Mouse (Mus musculus): ENCODE measurements at regions not wholly inside any gene's neighbourhood (a gene's known extent, or its start where the extent isn't known, plus 50 kb on each side); places are given as distances from the start of the nearest gene placed in this dataset.

- no peaks in the 10 kb centered on the region for H3K79me2 ChIP-seq (ENCODE audit: control insufficient read depth, insufficient read depth, low read length, poor library complexity)
- H3K36me3 ChIP-seq (ENCODE audit: control insufficient read depth in 1 of 2, insufficient read depth in 2 of 2, low read length in 2 of 2) = no peaks in the 10 kb centered on the region
- no peak overlapping the region for H3K27ac ChIP-seq (ENCODE audit: control insufficient read depth, low read depth, low read length)
- no peak for DNase-seq (ENCODE audit: low read depth, low spot score)
- H3K9ac ChIP-seq (ENCODE audit: control insufficient read depth, low read depth, low read length, poor library complexity, severe bottlenecking) = no peak overlapping the region
- H3K27me3 ChIP-seq (ENCODE audit: control insufficient read depth in 1 of 2, insufficient read depth in 2 of 2, low read length in 2 of 2) = peaks cover 0 to 1% of the 10 kb centered on the region in 2 experiments; a peak in 3 of 4 replicates
- H3K4me1 ChIP-seq (ENCODE audit: control insufficient read depth in 1 of 2, insufficient read depth in 2 of 2, low read length in 2 of 2) = no peaks in the 10 kb centered on the region
- no peaks in the 10 kb centered on the region for H3K9me3 ChIP-seq (replicated peaks; ENCODE audit: insufficient read depth, low read length)
- no peak overlapping the region for H3K4me3 ChIP-seq (ENCODE audit: control insufficient read depth in 1 of 2, insufficient read depth in 1 of 2, low read depth in 2 of 2, low read length in 2 of 2)
- no peak for TF ChIP-seq ELF1 (IDR thresholded peaks at IDR 0.05; ENCODE audit: low read depth, low read length)
- no peak for TF ChIP-seq POLR2AphosphoS2 (IDR thresholded peaks at IDR 0.05; ENCODE audit: low read length)
- TF ChIP-seq MAX (IDR thresholded peaks at IDR 0.05; ENCODE audit: low read length) = no peak
- no peak for TF ChIP-seq HCFC1 (IDR thresholded peaks at IDR 0.05; ENCODE audit: low read depth, low read length)
- TF ChIP-seq CTCF (IDR thresholded peaks at IDR 0.05 in 2 of 3, conservative IDR thresholded peaks at IDR 0.05 in 1 of 3; ENCODE audit: control insufficient read depth in 1 of 3, insufficient read depth in 1 of 3, low read depth in 2 of 3, low read length in 3 of 3, poor library complexity in 1 of 3, severe bottlenecking in 1 of 3) = no peak
- TF ChIP-seq UBTF (IDR thresholded peaks at IDR 0.05; ENCODE audit: borderline replicate concordance, insufficient read depth, low read depth, low read length) = no peak
Observed at GRCm38 (mm10) chr3:61306306-61306705, 55.1 kb upstream of the Rap2b start.

- H3K4me3 ChIP-seq (ENCODE audit: control insufficient read depth in 1 of 2, insufficient read depth in 1 of 2, low read depth in 2 of 2, low read length in 2 of 2) = no peak overlapping the region
- no peaks in the 10 kb centered on the region for H3K36me3 ChIP-seq (ENCODE audit: control insufficient read depth in 1 of 2, insufficient read depth in 2 of 2, low read length in 2 of 2)
- no peaks in the 10 kb centered on the region for H3K9me3 ChIP-seq (replicated peaks; ENCODE audit: insufficient read depth, low read length)
- no peak for TF ChIP-seq MEF2A (IDR thresholded peaks at IDR 0.05; ENCODE audit: extremely low read depth, insufficient replicate concordance, low read depth, low read length, poor library complexity, severe bottlenecking)
- no peak for TF ChIP-seq GABPA (IDR thresholded peaks at IDR 0.05; ENCODE audit: low read depth, low read length)
- TF ChIP-seq KAT2A (conservative IDR thresholded peaks at IDR 0.05; ENCODE audit: low read depth, low read length) = no peak
- no peak for TF ChIP-seq ZNF384 (IDR thresholded peaks at IDR 0.05; ENCODE audit: low read depth, low read length)
- TF ChIP-seq NRF1 (IDR thresholded peaks at IDR 0.05; ENCODE audit: insufficient read depth, low read depth, low read length, poor library complexity, severe bottlenecking) = no peak
- no peak for TF ChIP-seq MAFK (IDR thresholded peaks at IDR 0.05; ENCODE audit: borderline replicate concordance, low read depth, low read length)
- no peak for TF ChIP-seq JUND (IDR thresholded peaks at IDR 0.05; ENCODE audit: low read depth, low read length)
- no peak for TF ChIP-seq POLR2A (IDR thresholded peaks at IDR 0.05; ENCODE audit: control insufficient read depth in 1 of 2, insufficient read depth in 1 of 2, low read depth in 1 of 2, low read length in 2 of 2, poor library complexity in 1 of 2)
- no peak for TF ChIP-seq CHD1 (IDR thresholded peaks at IDR 0.05; ENCODE audit: low read depth, low read length)
- no peak for TF ChIP-seq TAL1 (IDR thresholded peaks at IDR 0.05; ENCODE audit: low read length)
- TF ChIP-seq SMC3 (IDR thresholded peaks at IDR 0.05; ENCODE audit: low read depth, low read length) = no peak
- no peak for TF ChIP-seq CTCF (IDR thresholded peaks at IDR 0.05 in 2 of 3, conservative IDR thresholded peaks at IDR 0.05 in 1 of 3; ENCODE audit: control insufficient read depth in 1 of 3, insufficient read depth in 1 of 3, low read depth in 2 of 3, low read length in 3 of 3, poor library complexity in 1 of 3, severe bottlenecking in 1 of 3)
- TF ChIP-seq HCFC1 (IDR thresholded peaks at IDR 0.05; ENCODE audit: low read depth, low read length) = no peak
- no peak for TF ChIP-seq POLR2AphosphoS2 (IDR thresholded peaks at IDR 0.05; ENCODE audit: low read length)
- no peak for TF ChIP-seq MYC (IDR thresholded peaks at IDR 0.05; ENCODE audit: low read depth, low read length)
- peaks cover 0 to 1% of the 10 kb centered on the region in 2 experiments; a peak in 2 of 4 replicates for H3K27me3 ChIP-seq (ENCODE audit: control insufficient read depth in 1 of 2, insufficient read depth in 2 of 2, low read length in 2 of 2)
- H3K27ac ChIP-seq (ENCODE audit: control insufficient read depth, low read depth, low read length) = no peak overlapping the region
- H3K4me1 ChIP-seq (ENCODE audit: control insufficient read depth in 1 of 2, insufficient read depth in 2 of 2, low read length in 2 of 2) = no peaks in the 10 kb centered on the region
- no peak overlapping the region for H3K9ac ChIP-seq (ENCODE audit: control insufficient read depth, low read depth, low read length, poor library complexity, severe bottlenecking)
- no peaks in the 10 kb centered on the region for H3K79me2 ChIP-seq (ENCODE audit: control insufficient read depth, insufficient read depth, low read length, poor library complexity)
- DNase-seq (ENCODE audit: low read depth, low spot score) = no peak
Observed at GRCm38 (mm10) chr3:61308764-61309163, 52.7 kb upstream of the Rap2b start.

Measured in MEL (cell line).